21 mouse cellular contexts compared by ENCODE assay signal in genomic region chr2:11399411-11399810, GRCm38 (mm10).
"Had no signal": no experiment of that assay in that cellular context is flagged by ENCODE, and none has a peak within 500 bp of the region (broad histone marks: within the 10 kb centered on the region; RNA-seq: fewer than 3 reads in every experiment).

No protein-coding gene starts in this region.

- H3K27ac ChIP-seq: left cerebral cortex, adult 2 months; liver, embryonic 14.5 days; midbrain, embryonic 10.5 days; midbrain, embryonic 13.5 days had no signal

- H3K9ac ChIP-seq: liver, embryonic 14.5 days; liver, postnatal 0 days; lung, embryonic 14.5 days; midbrain, embryonic 13.5 days; stomach, embryonic 15.5 days had no signal

- H3K9me3 ChIP-seq: megakaryocyte, embryonic 14.5 days; midbrain, embryonic 10.5 days; midbrain, embryonic 13.5 days; stomach, embryonic 15.5 days had no signal

- H3K36me3 ChIP-seq: midbrain, embryonic 10.5 days; midbrain, embryonic 13.5 days; stomach, embryonic 15.5 days had no signal

- H3K4me1 ChIP-seq: midbrain, embryonic 13.5 days; stomach, embryonic 15.5 days had no signal

- H3K4me2 ChIP-seq: midbrain, embryonic 13.5 days; stomach, embryonic 15.5 days had no signal

- H3K27me3 ChIP-seq: megakaryocyte, embryonic 14.5 days; midbrain, embryonic 13.5 days; stomach, embryonic 15.5 days had no signal

- H3K4me3 ChIP-seq: left cerebral cortex, adult 2 months; midbrain, embryonic 10.5 days; midbrain, embryonic 13.5 days; myocyte; stomach, embryonic 15.5 days had no signal

- ATAC-seq: liver, postnatal 0 days; lung, postnatal 0 days; midbrain, embryonic 13.5 days; midbrain, embryonic 16.5 days had no signal

- DNase-seq: kidney, adult 11 months; kidney, adult 8-10 months; kidney, postnatal 25 days; layer of hippocampus, postnatal 36 days; liver, postnatal 0 days; lung, embryonic 14.5 days; right cerebral cortex, adult 18-20 months; right cerebral cortex, postnatal 14 days; right cerebral cortex, postnatal 4 days; spleen, adult 18-20 months; thymus, adult 2 months; thymus, postnatal 25 days had no signal
